Mouse (Mus musculus) T-helper 17 cell (primary cell): Measurements from ENCODE around the gene St13.

ENCODE experiments used
- in situ Hi-C, 2 experiments: fragments of 300-600 bp; cut with MboI, MseI; formaldehyde crosslinking; loops; 1 replicate in 1 of 2; 2 replicates in 1 of 2; pipeline ENCODE4 v1.15.1; 2025; ENCODE audit warnings: high pct_unique_total_duplicates in 2 of 2

St13 gene

DNA sequence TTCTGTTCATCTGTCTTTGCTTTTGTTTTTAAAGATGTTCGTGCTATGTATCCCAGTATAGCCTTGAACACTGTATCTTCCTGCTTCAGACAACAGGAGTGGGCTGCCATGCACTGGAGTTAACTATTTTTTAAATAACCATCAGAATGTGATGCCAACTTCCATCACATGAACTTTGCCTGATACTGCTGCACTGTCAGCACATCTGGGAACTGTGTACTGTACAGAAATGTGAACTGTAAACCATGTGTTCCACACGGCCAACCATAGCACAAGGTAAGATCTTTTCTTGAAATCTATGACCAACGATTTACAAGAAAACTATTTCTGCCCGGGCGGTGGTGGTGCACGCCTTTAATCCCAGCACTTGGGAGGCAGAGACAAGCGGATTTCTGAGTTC, 72.4 kb downstream of the St13 start:
- in situ Hi-C loops, result no loop called here

- in situ Hi-C loops, result no loop called here
Measured at GRCm38 (mm10) chr15:81324979-81325378, 74.9 kb downstream of the St13 start.

DNA sequence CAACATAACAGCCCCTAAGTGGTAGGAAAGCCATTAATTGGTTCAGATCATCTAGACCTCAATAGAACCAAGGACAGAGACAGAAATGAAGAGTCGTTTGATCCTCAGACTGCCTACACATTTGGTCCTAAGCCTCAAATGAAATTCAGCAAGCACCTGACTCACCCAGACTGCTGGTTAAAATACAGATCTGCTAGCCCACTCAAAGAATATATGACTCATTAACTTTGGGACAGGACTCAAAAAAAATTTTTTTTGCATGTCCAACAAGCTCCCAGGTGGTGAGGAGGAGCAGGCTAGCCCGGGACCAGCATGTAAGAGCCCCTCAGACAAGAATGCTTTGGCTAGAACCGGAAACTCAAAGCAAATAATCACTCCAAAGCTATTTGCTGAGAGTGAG, 79.7 kb downstream of the St13 start:
- in situ Hi-C loops, result no loop called here

DNA sequence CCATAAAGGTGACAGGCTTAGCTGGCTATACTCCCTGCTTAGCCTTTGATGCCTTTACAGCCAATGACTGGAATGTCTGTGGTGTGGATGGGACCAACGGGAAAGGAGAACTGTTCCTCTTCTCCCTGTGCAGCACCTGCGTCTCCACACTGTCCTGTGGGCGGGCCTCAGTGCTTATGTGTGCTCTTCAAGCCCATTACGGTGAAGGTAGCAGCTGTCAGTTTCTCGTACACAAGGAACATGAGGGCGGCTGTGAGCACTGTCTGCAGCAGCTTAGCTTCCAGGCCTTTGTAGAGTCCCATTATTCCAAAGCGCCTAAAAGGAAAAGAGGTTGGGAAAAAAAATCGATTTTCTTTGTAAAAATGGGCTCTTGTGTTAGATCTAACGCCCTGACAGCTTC, 80.4 kb downstream of the St13 start:
- in situ Hi-C loops, result no loop called here

- in situ Hi-C loops, result no loop called here
Measured at GRCm38 (mm10) chr15:81313928-81314327, 85.9 kb downstream of the St13 start.
